Mouse (Mus musculus) lung, adult 2 months (tissue): ENCODE data around the gene Mast4.

Experiments
- CTCF ChIP-seq: fragments of 200-500 bp; IDR thresholded peaks from 2 replicates; pipeline ENCODE4 v1.5.1; 2011; ENCODE audit warnings: mild to moderate bottlenecking, low read length, control low read depth; ENCODE audit not compliant: insufficient read depth
- POLR2A ChIP-seq: fragments of 200-500 bp; IDR thresholded peaks from 2 replicates; pipeline ENCODE4 v1.6.1; 2011; ENCODE audit warnings: low read depth, mild to moderate bottlenecking, control low read depth, low read length, borderline replicate concordance; ENCODE audit errors: extremely low read depth

DNA sequence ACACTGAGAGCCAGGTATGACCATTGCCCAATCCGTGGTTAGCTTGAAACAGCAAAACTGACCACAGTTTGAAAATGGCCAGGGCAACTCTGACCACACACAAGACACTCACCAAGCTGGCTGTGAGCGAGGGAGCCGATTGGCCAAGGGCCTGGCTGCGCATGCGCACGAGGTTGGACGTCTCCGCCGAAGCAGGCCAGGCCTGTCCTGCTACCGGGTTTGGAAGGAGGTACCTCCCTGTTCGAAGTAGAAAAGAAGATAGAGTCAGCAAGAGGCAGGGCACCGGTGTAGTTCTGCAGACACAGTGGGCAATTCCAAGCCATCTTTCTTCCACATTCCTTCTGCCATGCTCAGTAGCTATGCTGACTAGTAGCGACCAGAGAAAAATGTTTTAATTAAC, 194.2 kb downstream of the Mast4 start:
- TF ChIP-seq CTCF (no peak), POLR2A (no peak)
